Mouse (Mus musculus): ENCODE measurements around the gene Stard13. TPM values are rescaled to one million over a fixed set of nuclear protein-coding genes. Genes with fewer than 3 reads are reported as not detected.

Gene Stard13
- polyA plus RNA-seq, 1 experiment from 2014 or later: 13.0 TPM

DNA sequence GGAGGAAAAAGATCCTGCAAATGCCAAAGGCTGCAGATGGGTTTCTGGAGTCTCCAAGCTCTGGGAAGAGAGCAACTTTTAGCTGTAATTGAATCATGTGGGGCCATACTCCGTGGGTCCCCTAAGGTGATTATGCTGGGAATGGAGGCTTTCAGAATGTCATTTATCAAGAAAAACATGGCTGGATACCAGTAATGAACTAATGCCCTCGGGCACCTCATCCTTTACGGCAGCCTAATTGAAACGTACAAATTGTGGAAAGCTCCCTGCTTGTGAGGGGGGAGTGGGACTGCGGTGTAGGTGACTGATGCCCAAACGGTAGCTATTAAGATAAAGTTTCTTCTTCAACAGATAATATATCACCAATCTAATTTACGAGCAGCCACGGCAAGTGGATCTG lies 84.1 kb downstream of the Stard13 start:
- DNase-seq (ENCODE audit: low spot score): no peak
- 28% methylated on average over 8 of the region's 8 CpGs for WGBS

GRCm38 (mm10) chr5:151148079-151148478 lies 85.6 kb downstream of the Stard13 start:
- 82% methylated on average over 4 of the region's 4 CpGs for WGBS
- no peak for ATAC-seq (replicated peaks; ENCODE audit: low FRiP score, low TSS enrichment, low read depth)

More for the DNA sequence above, 84.1 kb downstream of the Stard13 start:
- Histone ChIP-seq H3K27me3 (replicated peaks; ENCODE audit: control insufficient read depth, insufficient read depth, low read length) (no peaks in the 10 kb centered on the region), H3K4me2 (ENCODE audit: low read length) (no peak overlapping the region), H3K4me3 (ENCODE audit: low read depth, low read length) (no peak overlapping the region), H3K27ac (ENCODE audit: low read depth) (no peak overlapping the region), H3K9ac (ENCODE audit: low read length) (no peak overlapping the region), H3K4me1 (replicated peaks; ENCODE audit: control insufficient read depth, insufficient read depth, low read length) (peaks cover 13% of the 10 kb centered on the region), H3K36me3 (ENCODE audit: control insufficient read depth, insufficient read depth, low read length) (no peaks in the 10 kb centered on the region), H3K9me3 (ENCODE audit: control insufficient read depth, low read length) (no peaks in the 10 kb centered on the region)
- ATAC-seq (replicated peaks; ENCODE audit: low FRiP score, low TSS enrichment, low read depth): no peak

DNA sequence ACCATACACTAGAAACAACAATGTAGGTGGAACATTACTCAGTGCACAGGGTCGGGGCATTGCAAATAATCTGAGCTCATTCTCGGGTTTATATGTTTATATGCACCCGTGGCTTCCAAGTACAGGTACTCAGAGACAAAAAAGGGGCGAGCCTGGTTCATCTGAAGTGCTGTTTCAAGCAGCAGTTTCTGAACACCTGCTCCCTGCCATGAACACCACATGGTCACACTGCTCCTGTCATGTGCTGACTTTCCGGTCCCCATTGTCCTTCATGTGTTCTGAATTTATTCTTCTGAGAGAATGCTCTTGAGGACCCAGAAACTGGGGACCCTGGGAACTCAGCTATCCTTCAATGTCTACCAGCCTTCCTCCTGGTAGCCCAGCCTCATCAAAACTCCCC lies 87.8 kb downstream of the Stard13 start:
- DNase-seq (ENCODE audit: low spot score): no peak
- H3K4me2 ChIP-seq (ENCODE audit: low read length): no peak overlapping the region
- no peak overlapping the region for H3K4me3 ChIP-seq (ENCODE audit: low read depth, low read length)
- 72% methylated on average over 5 of the region's 5 CpGs for WGBS
- no peaks in the 10 kb centered on the region for H3K9me3 ChIP-seq (ENCODE audit: control insufficient read depth, low read length)
- no peaks in the 10 kb centered on the region for H3K36me3 ChIP-seq (ENCODE audit: control insufficient read depth, insufficient read depth, low read length)
- no peak for ATAC-seq (replicated peaks; ENCODE audit: low FRiP score, low TSS enrichment, low read depth)
- peaks cover 25% of the 10 kb centered on the region for H3K4me1 ChIP-seq (replicated peaks; ENCODE audit: control insufficient read depth, insufficient read depth, low read length)
- no peaks in the 10 kb centered on the region for H3K27me3 ChIP-seq (replicated peaks; ENCODE audit: control insufficient read depth, insufficient read depth, low read length)
- no peak overlapping the region for H3K27ac ChIP-seq (ENCODE audit: low read depth)
- no peak overlapping the region for H3K9ac ChIP-seq (ENCODE audit: low read length)

More at GRCm38 (mm10) chr5:151148079-151148478, 85.6 kb downstream of the Stard13 start:
- Histone ChIP-seq H3K4me2 (ENCODE audit: low read length) (no peak overlapping the region), H3K9ac (ENCODE audit: low read length) (no peak overlapping the region), H3K9me3 (ENCODE audit: control insufficient read depth, low read length) (no peaks in the 10 kb centered on the region), H3K27ac (ENCODE audit: low read depth) (no peak overlapping the region), H3K27me3 (replicated peaks; ENCODE audit: control insufficient read depth, insufficient read depth, low read length) (no peaks in the 10 kb centered on the region), H3K36me3 (ENCODE audit: control insufficient read depth, insufficient read depth, low read length) (no peaks in the 10 kb centered on the region), H3K4me3 (ENCODE audit: low read depth, low read length) (no peak overlapping the region), H3K4me1 (replicated peaks; ENCODE audit: control insufficient read depth, insufficient read depth, low read length) (peaks cover 16% of the 10 kb centered on the region)
- DNase-seq (ENCODE audit: low spot score): no peak

- Histone ChIP-seq H3K36me3 (ENCODE audit: control insufficient read depth, insufficient read depth, low read length) (no peaks in the 10 kb centered on the region), H3K4me1 (replicated peaks; ENCODE audit: control insufficient read depth, insufficient read depth, low read length) (peaks cover 25% of the 10 kb centered on the region), H3K27ac (ENCODE audit: low read depth) (no peak overlapping the region; the same call in 1 of the 2 replicates), H3K27me3 (replicated peaks; ENCODE audit: control insufficient read depth, insufficient read depth, low read length) (no peaks in the 10 kb centered on the region), H3K9ac (ENCODE audit: low read length) (no peak overlapping the region), H3K9me3 (ENCODE audit: control insufficient read depth, low read length) (no peaks in the 10 kb centered on the region), H3K4me2 (ENCODE audit: low read length) (no peak overlapping the region), H3K4me3 (ENCODE audit: low read depth, low read length) (no peak overlapping the region)
- DNase-seq (ENCODE audit: low spot score): no peak
- ATAC-seq (replicated peaks; ENCODE audit: low FRiP score, low TSS enrichment, low read depth): no peak
- 49% methylated on average over 5 of the region's 5 CpGs for WGBS
These were observed 89.7 kb downstream of the Stard13 start for GRCm38 (mm10) chr5:151143955-151144354.

GRCm38 (mm10) chr5:151142671-151143601 lies 90.7 kb downstream of the Stard13 start:
- DNase-seq (ENCODE audit: low spot score): no peak
- peak overlapping the region; percentile 72 for H3K27ac ChIP-seq (ENCODE audit: low read depth)
- no peaks in the 10 kb centered on the region for H3K36me3 ChIP-seq (ENCODE audit: control insufficient read depth, insufficient read depth, low read length)

GRCm38 (mm10) chr5:151142241-151142640 lies 91.4 kb downstream of the Stard13 start:
- H3K36me3 ChIP-seq (ENCODE audit: control insufficient read depth, insufficient read depth, low read length): no peaks in the 10 kb centered on the region
- 28% methylated on average over 5 of the region's 5 CpGs for WGBS
- H3K4me3 ChIP-seq (ENCODE audit: low read depth, low read length): no peak overlapping the region
- H3K4me1 ChIP-seq (replicated peaks; ENCODE audit: control insufficient read depth, insufficient read depth, low read length): peaks cover 25% of the 10 kb centered on the region
- no peak overlapping the region for H3K9ac ChIP-seq (ENCODE audit: low read length)
- no peaks in the 10 kb centered on the region for H3K9me3 ChIP-seq (ENCODE audit: control insufficient read depth, low read length)
- ATAC-seq (replicated peaks; ENCODE audit: low FRiP score, low TSS enrichment, low read depth) (peak; percentile 65; the same call in 1 of the 2 replicates), DNase-seq (ENCODE audit: low spot score) (no peak)
- H3K4me2 ChIP-seq (ENCODE audit: low read length): no peak overlapping the region
- H3K27ac ChIP-seq (ENCODE audit: low read depth): peak overlapping the region; percentile 72
- H3K27me3 ChIP-seq (replicated peaks; ENCODE audit: control insufficient read depth, insufficient read depth, low read length): no peaks in the 10 kb centered on the region

More at GRCm38 (mm10) chr5:151142671-151143601, 90.7 kb downstream of the Stard13 start:
- H3K9ac ChIP-seq (ENCODE audit: low read length): no peak overlapping the region
- no peak for ATAC-seq (replicated peaks; ENCODE audit: low FRiP score, low TSS enrichment, low read depth)
- H3K4me3 ChIP-seq (ENCODE audit: low read depth, low read length): no peak overlapping the region
- 17% methylated on average over 11 of the region's 11 CpGs for WGBS
- no peaks in the 10 kb centered on the region for H3K27me3 ChIP-seq (replicated peaks; ENCODE audit: control insufficient read depth, insufficient read depth, low read length)
- H3K9me3 ChIP-seq (ENCODE audit: control insufficient read depth, low read length): no peaks in the 10 kb centered on the region
- H3K4me1 ChIP-seq (replicated peaks; ENCODE audit: control insufficient read depth, insufficient read depth, low read length): peaks cover 25% of the 10 kb centered on the region
- no peak overlapping the region for H3K4me2 ChIP-seq (ENCODE audit: low read length)

- Histone ChIP-seq H3K4me2 (ENCODE audit: low read length) (no peak overlapping the region), H3K4me3 (ENCODE audit: low read depth, low read length) (no peak overlapping the region), H3K4me1 (replicated peaks; ENCODE audit: control insufficient read depth, insufficient read depth, low read length) (peaks cover 22% of the 10 kb centered on the region), H3K9me3 (ENCODE audit: control insufficient read depth, low read length) (no peaks in the 10 kb centered on the region), H3K9ac (ENCODE audit: low read length) (no peak overlapping the region), H3K27ac (ENCODE audit: low read depth) (no peak overlapping the region), H3K27me3 (replicated peaks; ENCODE audit: control insufficient read depth, insufficient read depth, low read length) (no peaks in the 10 kb centered on the region), H3K36me3 (ENCODE audit: control insufficient read depth, insufficient read depth, low read length) (no peaks in the 10 kb centered on the region)
- WGBS: 81% methylated on average over 5 of the region's 5 CpGs
- DNase-seq (ENCODE audit: low spot score) (no peak), ATAC-seq (replicated peaks; ENCODE audit: low FRiP score, low TSS enrichment, low read depth) (no peak)
These were observed 95.7 kb downstream of the Stard13 start for GRCm38 (mm10) chr5:151137901-151138300.

- Histone ChIP-seq H3K9ac (ENCODE audit: low read length) (no peak overlapping the region), H3K27me3 (replicated peaks; ENCODE audit: control insufficient read depth, insufficient read depth, low read length) (no peaks in the 10 kb centered on the region), H3K27ac (ENCODE audit: low read depth) (no peak overlapping the region), H3K4me1 (replicated peaks; ENCODE audit: control insufficient read depth, insufficient read depth, low read length) (peaks cover 16% of the 10 kb centered on the region), H3K9me3 (ENCODE audit: control insufficient read depth, low read length) (no peaks in the 10 kb centered on the region), H3K4me2 (ENCODE audit: low read length) (no peak overlapping the region), H3K4me3 (ENCODE audit: low read depth, low read length) (no peak overlapping the region), H3K36me3 (ENCODE audit: control insufficient read depth, insufficient read depth, low read length) (no peaks in the 10 kb centered on the region)
- ATAC-seq (replicated peaks; ENCODE audit: low FRiP score, low TSS enrichment, low read depth): no peak
- WGBS: 56% methylated on average over 4 of the region's 4 CpGs
- no peak for DNase-seq (ENCODE audit: low spot score)
These were observed 96.3 kb downstream of the Stard13 start for GRCm38 (mm10) chr5:151137311-151137710.
